Comparison of ENCODE assay signal across 8 mouse cellular contexts in the genomic region with DNA sequence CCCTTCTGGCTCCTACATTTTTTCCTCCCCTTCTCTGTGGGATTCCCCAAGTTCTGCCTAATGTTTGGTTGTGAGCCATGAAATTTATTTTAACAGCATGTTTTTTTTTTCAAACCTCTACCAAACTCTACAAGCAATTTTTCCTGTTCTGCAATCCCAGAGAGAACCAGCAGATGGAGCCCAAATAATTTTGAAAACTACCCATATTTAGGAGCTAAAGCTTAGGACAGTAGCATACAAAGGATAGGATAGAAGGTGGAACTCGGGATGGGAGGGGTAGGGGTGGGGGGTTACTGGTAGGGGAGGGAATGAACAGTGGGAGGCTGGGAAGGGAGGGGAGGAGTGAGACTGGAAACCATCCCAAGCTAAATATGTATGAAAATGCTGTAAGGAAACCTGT. TPM values are rescaled to one million over a fixed set of nuclear protein-coding genes. Genes with fewer than 3 reads are reported as not detected.
DNase-seq lines count a peak whose midpoint lies in the region; ATAC-seq lines count a peak whose summit lies in the region.

No protein-coding gene starts in this region.

- WGBS in heart, embryonic 12.5 days = 9% methylated on average over 1 of the region's 1 CpGs

- no peak overlapping the region for H3K4me2 ChIP-seq in heart, embryonic 12.5 days

- no peak for ATAC-seq in heart, embryonic 12.5 days (ENCODE audit: insufficient number of reproducible peaks, low FRiP score)
- ATAC-seq in granulocyte monocyte progenitor cell, adult 5-6 weeks (replicated peaks; ENCODE audit: poor library complexity, severe bottlenecking) = no peak

- no peaks in the 10 kb centered on the region for H3K27me3 ChIP-seq in heart, embryonic 12.5 days (replicated peaks)

- H3K4me3 ChIP-seq in heart, embryonic 12.5 days = no peak overlapping the region

- no peak overlapping the region for H3K27ac ChIP-seq in heart, embryonic 12.5 days (ENCODE audit: poor library complexity, severe bottlenecking)

- no peak overlapping the region for H3K9ac ChIP-seq in heart, embryonic 12.5 days

- peak; percentile 24 for DNase-seq in heart, adult 8-10 months (ENCODE audit: low spot score)
- DNase-seq in testis, postnatal 10 days (ENCODE audit: low spot score) = peak; percentile 58
- no peak for DNase-seq in testis, postnatal 14 days (ENCODE audit: low spot score)
- DNase-seq in c-Kit-positive CD71-negative TER-119-negative erythroid progenitor cells, embryonic 14.5 days (ENCODE audit: low read depth) = peak; percentile 28
- DNase-seq in lung, postnatal 10 days = peak; percentile 63
- no peak for DNase-seq in spleen, adult 12 weeks (ENCODE audit: low spot score)

- peaks cover 6% of the 10 kb centered on the region; the same call in 1 of the 2 replicates for H3K4me1 ChIP-seq in heart, embryonic 12.5 days (replicated peaks)

- peaks cover 84% of the 10 kb centered on the region for H3K36me3 ChIP-seq in heart, embryonic 12.5 days

- no peaks in the 10 kb centered on the region for H3K9me3 ChIP-seq in heart, embryonic 12.5 days (replicated peaks)

RNA-seq across cellular contexts. Expression of gene Cbr4, which starts 34.6 kb away (rescaled TPM):
- 100 to 1,000 TPM in 1 of 4 experiments, 10 to 100 TPM in 3; 68.5 to 102 (median 93.4) TPM for total RNA-seq in heart, adult 8-10 months (2022)
- 37.8 and 39.0 TPM in 2 replicates for polyA plus RNA-seq in heart, embryonic 12.5 days (2016; fragmentation: Nextera tagmentation; extraction: Ambion mirVana)
- total RNA-seq in granulocyte monocyte progenitor cell, adult 5-6 weeks (2014; fragmentation: Nextera tagmentation) = 17.5 and 31.4 TPM in 2 replicates
- 42.6 and 78.3 TPM in 2 replicates for total RNA-seq in granulocyte monocyte progenitor cell, adult 5-6 weeks (2017)

Comparison
In these comparisons a context has a peak if more than half of its experiments do, and no peak if none do; other contexts are left out.
1. DNase-seq: peak in heart, adult 8-10 months (single experiment), testis, postnatal 10 days (single experiment), c-Kit-positive CD71-negative TER-119-negative erythroid progenitor cells, embryonic 14.5 days (single experiment) and lung, postnatal 10 days (single experiment); none in testis, postnatal 14 days (single experiment) and spleen, adult 12 weeks (single experiment).